27 mouse cellular contexts compared by ENCODE assay signal in the genomic region with DNA sequence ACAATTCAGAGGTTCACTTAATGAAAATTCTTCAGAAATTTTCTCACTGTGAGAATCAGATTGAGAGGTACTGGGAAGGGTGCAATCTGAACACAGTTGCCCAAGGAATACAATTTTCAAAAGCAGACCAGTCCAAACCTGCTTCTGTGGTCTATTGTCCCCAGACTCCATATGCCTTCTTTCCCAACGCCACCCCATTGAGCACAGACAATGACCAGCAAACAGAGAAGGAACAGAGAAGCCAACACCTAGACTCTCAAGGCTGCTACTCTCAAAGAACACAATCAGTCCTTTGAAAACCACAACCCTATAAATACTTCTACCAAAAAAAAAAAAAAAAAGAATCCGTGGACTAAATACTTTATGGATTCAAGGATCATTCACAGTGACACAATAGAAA.
"Had no signal": no experiment of that assay in that cellular context is flagged by ENCODE, and none has a peak within 500 bp of the region (broad histone marks: within the 10 kb centered on the region; RNA-seq: fewer than 3 reads in every experiment).

No protein-coding gene starts in this region.

- H3K36me3 ChIP-seq: embryonic facial prominence, embryonic 10.5 days; embryonic facial prominence, embryonic 12.5 days; embryonic facial prominence, embryonic 13.5 days; embryonic facial prominence, embryonic 15.5 days; forebrain, embryonic 10.5 days; forebrain, embryonic 12.5 days; forebrain, embryonic 15.5 days; heart, embryonic 10.5 days had no signal

- H3K27ac ChIP-seq: embryonic facial prominence, embryonic 10.5 days; embryonic facial prominence, embryonic 12.5 days; embryonic facial prominence, embryonic 13.5 days; embryonic facial prominence, embryonic 15.5 days; forebrain, embryonic 10.5 days; forebrain, embryonic 12.5 days; forebrain, embryonic 13.5 days; forebrain, embryonic 15.5 days; gastrocnemius, adult 2 months; heart, adult 2 months; heart, embryonic 10.5 days had no signal

- DNase-seq: cerebellum, adult 9-11 months; cerebellum, postnatal 10 days; cerebellum, postnatal 14 days; cerebellum, postnatal 25 days; cerebellum, postnatal 36 days; embryo, embryonic 11 days; forebrain, postnatal 0 days; gastrocnemius, postnatal 10 days; gastrocnemius, postnatal 14 days; gastrocnemius, postnatal 25 days; gastrocnemius, postnatal 36 days; heart, adult 11 months; heart, adult 18-20 months; heart, adult 2 months had no signal

- H3K4me1 ChIP-seq: embryonic facial prominence, embryonic 10.5 days; embryonic facial prominence, embryonic 12.5 days; embryonic facial prominence, embryonic 13.5 days; embryonic facial prominence, embryonic 15.5 days; forebrain, embryonic 10.5 days; forebrain, embryonic 12.5 days; forebrain, embryonic 13.5 days; forebrain, embryonic 15.5 days; heart, embryonic 10.5 days had no signal

- H3K4me2 ChIP-seq: embryonic facial prominence, embryonic 12.5 days; embryonic facial prominence, embryonic 13.5 days; embryonic facial prominence, embryonic 15.5 days; forebrain, embryonic 12.5 days; forebrain, embryonic 13.5 days; forebrain, embryonic 15.5 days; heart, embryonic 11.5 days had no signal

- H3K9ac ChIP-seq: embryonic facial prominence, embryonic 12.5 days; embryonic facial prominence, embryonic 13.5 days; embryonic facial prominence, embryonic 15.5 days; forebrain, embryonic 12.5 days; forebrain, embryonic 13.5 days; forebrain, embryonic 15.5 days; forebrain, postnatal 0 days had no signal

- H3K4me3 ChIP-seq: embryonic facial prominence, embryonic 10.5 days; embryonic facial prominence, embryonic 12.5 days; embryonic facial prominence, embryonic 13.5 days; embryonic facial prominence, embryonic 15.5 days; erythroblast, embryonic 14.5 days; forebrain, embryonic 10.5 days; forebrain, embryonic 12.5 days; forebrain, embryonic 13.5 days; forebrain, embryonic 15.5 days; gastrocnemius, adult 2 months; heart, adult 2 months; heart, embryonic 10.5 days had no signal

- ATAC-seq: forebrain, embryonic 13.5 days; forebrain, embryonic 15.5 days; forebrain, embryonic 16.5 days; forebrain, postnatal 0 days had no signal

- H3K27me3 ChIP-seq: embryonic facial prominence, embryonic 12.5 days; embryonic facial prominence, embryonic 13.5 days; embryonic facial prominence, embryonic 15.5 days; forebrain, embryonic 12.5 days; forebrain, embryonic 13.5 days; forebrain, embryonic 15.5 days had no signal

- H3K9me3 ChIP-seq: embryonic facial prominence, embryonic 10.5 days; embryonic facial prominence, embryonic 12.5 days; embryonic facial prominence, embryonic 13.5 days; embryonic facial prominence, embryonic 15.5 days; forebrain, embryonic 10.5 days; forebrain, embryonic 12.5 days; forebrain, embryonic 13.5 days; forebrain, embryonic 15.5 days; heart, embryonic 10.5 days had no signal
